Comparison of ENCODE assay signal across 8 mouse cellular contexts in the genomic region with DNA sequence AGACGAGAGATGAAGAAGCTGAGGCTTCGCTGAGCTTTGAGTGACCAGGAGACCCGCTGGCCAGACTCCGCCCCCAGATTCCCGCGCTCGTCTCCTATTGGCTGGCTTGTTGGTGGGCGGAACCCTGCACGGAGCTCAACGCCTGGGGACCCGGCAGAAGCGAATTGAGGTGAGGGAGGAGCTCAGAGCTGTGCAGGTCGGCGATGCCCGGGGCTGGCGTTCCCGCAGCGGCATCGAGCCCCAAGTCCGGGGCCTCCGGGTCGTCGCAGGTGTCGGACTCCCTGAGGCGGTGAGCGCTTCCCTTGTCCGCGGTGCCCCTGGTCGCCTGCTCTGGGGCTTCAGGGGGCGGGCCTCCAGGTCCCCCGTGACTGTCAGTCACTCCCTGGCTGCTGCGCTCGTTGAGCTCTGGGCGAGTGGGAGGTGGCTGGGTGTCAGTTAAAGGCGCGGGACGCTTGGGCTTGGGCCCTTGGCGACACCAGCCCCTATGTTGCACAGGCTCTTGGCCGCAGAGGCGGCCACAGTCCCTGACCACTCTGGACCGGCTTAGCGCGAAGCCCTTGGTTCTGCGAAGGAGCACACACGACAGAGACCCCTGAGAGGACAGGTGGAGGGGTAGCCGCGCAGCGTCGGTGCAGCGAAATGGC. TPM values are rescaled to one million over a fixed set of nuclear protein-coding genes. Genes with fewer than 3 reads are reported as not detected.
DNase-seq lines count a peak whose midpoint lies in the region; ATAC-seq and TF ChIP-seq lines count a peak whose summit lies in the region.

A gene (plus strand): TSS at position 156 of the 644 bp plus-strand sequence.

- under 1% methylated on average over 49 of the region's 50 CpGs for WGBS in hindbrain, postnatal 0 days

- H3K4me3 ChIP-seq in gastrocnemius, adult 2 months: peak within 1 kb of the TSS; percentile 89
- peak within 1 kb of the TSS; percentile 71 for H3K4me3 ChIP-seq in hindbrain, postnatal 0 days (ENCODE audit: low read length)
- H3K4me3 ChIP-seq in left cerebral cortex, adult 2 months: peak within 1 kb of the TSS; percentile 76

- H3K9ac ChIP-seq in hindbrain, postnatal 0 days (replicated peaks; ENCODE audit: low read length): peak within 1 kb of the TSS; percentile 70

- peak within 1 kb of the TSS; percentile 95 for H3K27ac ChIP-seq in gastrocnemius, adult 2 months
- peak within 1 kb of the TSS; percentile 66 for H3K27ac ChIP-seq in hindbrain, postnatal 0 days
- peak within 1 kb of the TSS; percentile 95 for H3K27ac ChIP-seq in left cerebral cortex, adult 2 months

- peak; percentile 74 for DNase-seq in WW6 (ENCODE audit: low read depth, low spot score)
- peak; percentile 87 to 96 for DNase-seq in cerebellum, postnatal 4 days (ENCODE audit: low spot score in 2 of 2)
- peak; percentile 95 for DNase-seq in gastrocnemius, adult 2 months
- DNase-seq in hindbrain, postnatal 0 days (ENCODE audit: low spot score): peak; percentile 90
- DNase-seq in left cerebral cortex, adult 2 months (ENCODE audit: extremely low spot score in 1 of 2, low spot score in 2 of 2): peak; percentile 91 to 95
- peak; percentile 96 to 97 for DNase-seq in right cerebral cortex, adult 2 months (ENCODE audit: low spot score in 2 of 2)
- peak; percentile 94 for DNase-seq in urinary bladder, postnatal 14 days (ENCODE audit: low spot score)

- intact Hi-C loops in gastrocnemius, adult 2 months (cut with DNase I): loop anchor here (2.0 to 5.0 kb wide), 2 partner anchors 20 to 35 kb away; a partner anchor contains a TSS
- intact Hi-C loops in left cerebral cortex, adult 2 months (cut with DNase I): loop anchor here (2.0 kb wide), 1 partner anchor 34 kb away; no protein-coding TSS in a partner anchor

- H3K9me3 ChIP-seq in hindbrain, postnatal 0 days (ENCODE audit: low read length): no peaks in the 10 kb centered on the region

- peak; percentile 98 for ATAC-seq in hindbrain, postnatal 0 days
- peak; percentile 91 for ATAC-seq in megakaryocyte, adult 5-6 weeks (ENCODE audit: poor library complexity, severe bottlenecking)

- peaks cover 4% of the 10 kb centered on the region; the same call in 1 of the 2 replicates for H3K4me1 ChIP-seq in hindbrain, postnatal 0 days (ENCODE audit: insufficient read depth, low read length)

- peak within 1 kb of the TSS; percentile 99 for H3K4me2 ChIP-seq in hindbrain, postnatal 0 days (ENCODE audit: low read depth, low read length)

- no peaks in the 10 kb centered on the region for H3K36me3 ChIP-seq in hindbrain, postnatal 0 days (ENCODE audit: insufficient read depth, low read length)

- no peaks in the 10 kb centered on the region for H3K27me3 ChIP-seq in hindbrain, postnatal 0 days (ENCODE audit: insufficient read depth, low read length)

- no peak for TF ChIP-seq CTCF in gastrocnemius, adult 2 months (IDR thresholded peaks at IDR 0.05)
- TF ChIP-seq CTCF in hindbrain, postnatal 0 days (IDR thresholded peaks at IDR 0.05; ENCODE audit: low read depth): no peak
- TF ChIP-seq CTCF in left cerebral cortex, adult 2 months (IDR thresholded peaks at IDR 0.05): no peak

RNA-seq across cellular contexts. Expression of the gene that starts here (rescaled TPM):
- 10 to 100 TPM; 50.4 to 52.1 TPM for total RNA-seq in gastrocnemius, adult 2 months (2021)
- total RNA-seq in hindbrain, postnatal 0 days (2014; rRNA removed): 78.9 and 91.2 TPM in 2 replicates
- 55.2 and 57.8 TPM in 2 replicates for polyA plus RNA-seq in hindbrain, postnatal 0 days (2015; fragmentation: Nextera tagmentation; extraction: Ambion mirVana)
- 100 to 1,000 TPM; 132 to 134 TPM for total RNA-seq in left cerebral cortex, adult 2 months (2021)
- 173 and 186 TPM in 2 replicates for total RNA-seq in megakaryocyte, adult 5-6 weeks (2015)
- 175 and 190 TPM in 2 replicates for total RNA-seq in megakaryocyte, adult 5-6 weeks (2017)

Comparison
In these comparisons a context has a peak if more than half of its experiments do, and no peak if none do; other contexts are left out.
1. Peak in every context shown above with its lines: DNase-seq, ATAC-seq, H3K4me3 ChIP-seq and H3K27ac ChIP-seq.